Mouse (Mus musculus) neural tube, embryonic 13.5 days (tissue): Measurements from ENCODE around the gene Chac2. TPM values are rescaled to one million over a fixed set of nuclear protein-coding genes. Genes with fewer than 3 reads are reported as not detected.

ENCODE experiments used
- ATAC-seq: fragments of 200-750 bp; cut with Nextera tagmentation; 2 replicates; pipeline ENCODE4 v1.8.0; 2017; ENCODE audit warnings: low read depth, mild to moderate bottlenecking, moderate TSS enrichment, moderate library complexity
- H3K27ac ChIP-seq: fragments of 300-500 bp; sonication (generic); replicated peaks from 2 replicates; pipeline ENCODE4 v1.5.1; 2015; ENCODE audit warnings: moderate library complexity, mild to moderate bottlenecking, inconsistent platforms
- H3K27me3 ChIP-seq: fragments of 300-500 bp; sonication (generic); 2 replicates; pipeline ENCODE4 v1.6.1; 2015; ENCODE audit warnings: mild to moderate bottlenecking, inconsistent platforms
- H3K36me3 ChIP-seq: fragments of 300-500 bp; sonication (generic); 2 replicates; pipeline ENCODE4 v1.6.1; 2015; ENCODE audit warnings: mild to moderate bottlenecking, inconsistent platforms
- H3K4me1 ChIP-seq: fragments of 300-500 bp; sonication (generic); replicated peaks from 2 replicates; pipeline ENCODE4 v1.6.1; 2015; ENCODE audit warnings: inconsistent platforms
- H3K4me2 ChIP-seq: fragments of 300-500 bp; sonication (generic); 2 replicates; pipeline ENCODE4 v1.6.1; 2015; ENCODE audit warnings: inconsistent platforms, mild to moderate bottlenecking, moderate library complexity
- H3K4me3 ChIP-seq: fragments of 300-500 bp; sonication (generic); 2 replicates; pipeline ENCODE4 v1.5.1; 2015; ENCODE audit warnings: mild to moderate bottlenecking, inconsistent platforms
- H3K9ac ChIP-seq: fragments of 300-500 bp; sonication (generic); 2 replicates; pipeline ENCODE4 v1.6.1; 2015; ENCODE audit warnings: moderate library complexity, mild to moderate bottlenecking, inconsistent platforms
- H3K9me3 ChIP-seq: fragments of 300-500 bp; sonication (generic); 2 replicates; pipeline ENCODE4 v1.6.1; 2016; ENCODE audit warnings: inconsistent platforms
- WGBS: fragments of 180-500 bp; shearing (Covaris S2); methylation state at CpG from one replicate; pipeline ENCODE4 v1.1.7; 2015; 5-methylcytosine and 5-hydroxymethylcytosine counted together
- polyA plus RNA-seq: library from polyadenylated mRNA; unstranded; fragments of >200 nt; fragmentation: Nextera tagmentation; extraction: Ambion mirVana; gene quantifications from 2 replicates; pipeline ENCODE4 v1.2.1, GENCODE M21; 2015

Gene Chac2
- polyA plus RNA-seq, 1 experiment from 2014 or later, result 31.0 TPM

DNA sequence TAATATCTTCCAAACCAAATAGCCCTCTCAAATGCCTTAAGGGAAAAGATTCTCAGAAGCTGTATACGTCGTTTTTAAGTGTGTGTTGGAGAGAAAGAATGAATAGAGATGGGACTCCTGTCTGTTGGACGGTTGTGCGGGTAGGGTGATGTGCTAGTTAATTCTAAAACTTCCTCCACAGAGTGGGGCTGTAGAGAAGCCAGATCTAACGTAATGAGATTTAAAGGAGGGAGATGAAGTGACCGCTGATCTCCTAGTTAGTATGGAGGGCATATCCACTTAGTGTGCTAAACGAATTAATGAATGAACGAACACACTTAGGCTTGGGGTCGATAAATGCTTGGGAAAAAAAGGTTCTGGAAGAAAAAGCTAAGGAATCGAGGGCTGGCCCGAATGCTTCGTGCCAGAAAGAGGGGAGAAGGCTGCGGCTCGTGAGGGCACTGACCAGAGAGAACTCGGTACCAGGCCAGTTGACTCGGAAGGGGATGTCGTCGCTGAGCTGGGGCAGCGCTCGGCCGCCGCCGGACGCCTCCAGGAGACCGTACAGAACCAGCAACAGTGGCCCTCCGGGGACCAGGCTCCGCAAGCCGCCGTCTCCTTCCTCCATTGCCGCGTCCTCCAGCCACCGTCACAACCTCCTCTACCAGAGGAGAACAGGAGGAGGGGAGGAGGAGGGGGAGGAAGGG lies 32.5 kb downstream of the Chac2 start:
- Histone ChIP-seq H3K9ac (peak overlapping the region; percentile 92), H3K4me2 (peak overlapping the region; percentile 61), H3K9me3 (peaks cover 16% of the 10 kb centered on the region), H3K4me3 (peak overlapping the region; percentile 87), H3K4me1 (peaks cover 17% of the 10 kb centered on the region), H3K27me3 (no peaks in the 10 kb centered on the region), H3K27ac (peak overlapping the region; percentile 88), H3K36me3 (peaks cover 40% of the 10 kb centered on the region)
- 1% methylated on average over 18 of the region's 32 CpGs for WGBS
- peak; percentile 94 for ATAC-seq

DNA sequence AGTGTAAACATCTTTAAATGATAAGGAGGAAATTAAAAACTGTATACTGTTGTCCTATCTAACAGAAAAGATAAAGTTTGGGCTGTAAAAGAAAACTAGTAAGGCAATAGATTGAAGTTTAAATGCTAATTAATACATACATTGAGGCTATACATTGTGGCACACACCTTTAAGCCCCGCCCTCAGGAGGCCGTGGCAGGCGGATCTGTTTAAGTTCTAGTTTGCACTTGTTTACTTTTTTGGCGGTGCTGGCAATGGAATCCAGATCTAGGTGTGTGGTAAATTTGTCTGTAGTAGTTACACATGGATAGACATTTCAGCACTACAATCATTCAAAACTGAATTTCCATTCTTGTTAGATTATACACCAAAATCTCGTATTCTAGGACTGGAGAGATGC lies 33.3 kb downstream of the Chac2 start:
- no peak overlapping the region for H3K27ac ChIP-seq
- WGBS, result 77% methylated on average over 5 of the region's 5 CpGs

DNA sequence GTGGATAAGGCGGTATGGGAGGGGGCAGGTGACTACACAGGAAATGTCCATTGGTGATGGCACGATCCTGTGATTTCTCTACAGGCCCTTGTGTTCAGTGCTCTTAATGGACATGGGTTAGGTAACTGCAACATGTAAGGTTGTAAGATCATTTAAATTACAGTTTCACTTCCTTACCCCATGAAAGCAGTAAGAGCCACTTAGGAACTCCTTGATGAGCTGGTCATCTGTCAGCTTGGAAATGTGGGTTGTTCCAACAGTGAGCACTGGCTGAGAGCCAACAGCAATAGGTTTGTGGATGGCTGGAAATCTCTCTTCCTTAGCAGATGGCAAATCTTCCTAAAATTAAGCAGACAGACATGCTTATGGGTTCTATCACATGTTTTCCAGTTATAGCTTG lies 42.6 kb downstream of the Chac2 start:
- Histone ChIP-seq H3K9ac (no peak overlapping the region), H3K27ac (no peak overlapping the region), H3K4me2 (no peak overlapping the region), H3K27me3 (no peaks in the 10 kb centered on the region), H3K36me3 (peaks cover 71% of the 10 kb centered on the region), H3K9me3 (no peaks in the 10 kb centered on the region), H3K4me3 (no peak overlapping the region), H3K4me1 (no peaks in the 10 kb centered on the region)
- WGBS, result 94% methylated on average over 2 of the region's 2 CpGs
- no peak for ATAC-seq

More for the DNA sequence above, 33.3 kb downstream of the Chac2 start:
- H3K9ac ChIP-seq, result peak overlapping the region; percentile 92
- no peaks in the 10 kb centered on the region for H3K27me3 ChIP-seq
- peaks cover 46% of the 10 kb centered on the region for H3K36me3 ChIP-seq
- peaks cover 17% of the 10 kb centered on the region for H3K4me1 ChIP-seq
- H3K4me3 ChIP-seq, result peak overlapping the region; percentile 87
- peaks cover 12% of the 10 kb centered on the region for H3K9me3 ChIP-seq
- ATAC-seq, result no peak
- peak overlapping the region; percentile 61 for H3K4me2 ChIP-seq

DNA sequence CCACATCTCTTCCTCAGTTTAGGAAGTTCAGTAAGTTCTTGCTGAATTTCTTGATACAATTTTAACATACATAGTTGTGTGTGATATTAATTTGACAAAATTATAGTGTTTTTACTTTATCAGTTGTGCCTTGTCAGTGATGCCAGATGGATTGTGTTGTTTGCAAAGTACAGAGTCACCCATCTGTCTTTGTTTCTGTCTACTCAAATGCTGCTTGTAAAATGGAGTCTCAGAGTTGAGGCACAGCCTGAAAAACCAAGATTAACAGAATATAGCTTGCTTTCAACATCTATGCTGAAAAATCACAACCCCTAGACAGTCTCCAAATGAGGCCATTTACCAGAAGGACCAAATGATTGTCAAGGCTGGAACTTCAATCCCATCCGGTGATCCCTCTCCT lies 57.7 kb downstream of the Chac2 start:
- WGBS, result 92% methylated on average over 1 of the region's 1 CpGs
- ATAC-seq, result no peak
- H3K4me3 ChIP-seq, result no peak overlapping the region
- H3K9me3 ChIP-seq, result no peaks in the 10 kb centered on the region
- H3K9ac ChIP-seq, result no peak overlapping the region
- H3K4me1 ChIP-seq, result no peaks in the 10 kb centered on the region
- H3K36me3 ChIP-seq, result peaks cover 61% of the 10 kb centered on the region
- no peak overlapping the region for H3K4me2 ChIP-seq
- no peaks in the 10 kb centered on the region for H3K27me3 ChIP-seq
- H3K27ac ChIP-seq, result no peak overlapping the region

DNA sequence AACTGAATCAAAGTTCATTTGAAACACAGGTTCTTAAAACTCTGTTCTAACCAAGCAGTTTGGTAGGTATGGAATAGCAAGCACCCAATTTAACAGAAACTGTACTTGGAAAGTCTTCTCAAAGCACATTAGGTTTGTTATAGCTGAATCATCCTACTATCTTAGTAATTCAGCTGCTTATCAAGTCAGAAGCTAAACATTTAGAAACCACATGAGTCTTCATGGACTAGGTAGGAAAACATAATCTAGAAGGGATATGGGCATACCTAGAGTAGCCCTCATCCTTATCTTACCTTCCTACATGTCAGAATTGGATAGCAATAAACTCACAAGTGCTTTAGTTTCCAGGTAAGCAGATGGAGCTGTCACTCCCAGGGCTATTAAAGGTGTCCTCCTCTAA lies 58.1 kb downstream of the Chac2 start:
- Histone ChIP-seq H3K27me3 (no peaks in the 10 kb centered on the region), H3K27ac (no peak overlapping the region), H3K4me3 (no peak overlapping the region), H3K36me3 (peaks cover 64% of the 10 kb centered on the region), H3K4me2 (no peak overlapping the region), H3K9me3 (no peaks in the 10 kb centered on the region), H3K9ac (no peak overlapping the region), H3K4me1 (no peaks in the 10 kb centered on the region)
- ATAC-seq, result no peak

Other genes starting within 250 kb of the Chac2 start
- 16.7 and 18.9 TPM in 2 replicates for gene Psme4, start 214.6 kb downstream of the Chac2 start, polyA plus RNA-seq
- 5.1 and 5.7 TPM in 2 replicates for gene Gpr75, start 101.0 kb downstream of the Chac2 start, polyA plus RNA-seq
- gene Asb3, start 100.9 kb downstream of the Chac2 start, polyA plus RNA-seq, result 28.5 and 31.4 TPM in 2 replicates
- gene Erlec1, start 32.0 kb downstream of the Chac2 start, polyA plus RNA-seq, result 12.0 and 12.6 TPM in 2 replicates
- not detected in 2 replicates for gene Gm17332, start 196.1 kb upstream of the Chac2 start, polyA plus RNA-seq